Mouse (Mus musculus) layer of hippocampus, postnatal 36 days (tissue): Measurements from ENCODE around the gene Rfc2. TPM values are rescaled to one million over a fixed set of nuclear protein-coding genes. Genes with fewer than 3 reads are reported as not detected.
"Not testable (repeated sequence)": the region's sequence is repeated elsewhere in the genome, so short reads cannot be mapped to it uniquely, and the experiment has no call there.

Source experiments
- DNase-seq, 2 experiments: peaks; one replicate each; pipeline ENCODE4 v3.0.0; 2022
- microRNA-seq, 2 experiments: library from miRNA; unstranded; fragments of <30 nt; microRNA quantifications; one replicate each; pipeline ENCODE4 v1.2.0; 2021
- total RNA-seq, 2 experiments: library from RNA; stranded (reverse); gene quantifications; 2 replicates each; pipeline ENCODE4 v1.2.3; 2021

Rfc2 gene
- total RNA-seq, 2 experiments from 2014 or later: 50.0 to 50.5 TPM

DNA sequence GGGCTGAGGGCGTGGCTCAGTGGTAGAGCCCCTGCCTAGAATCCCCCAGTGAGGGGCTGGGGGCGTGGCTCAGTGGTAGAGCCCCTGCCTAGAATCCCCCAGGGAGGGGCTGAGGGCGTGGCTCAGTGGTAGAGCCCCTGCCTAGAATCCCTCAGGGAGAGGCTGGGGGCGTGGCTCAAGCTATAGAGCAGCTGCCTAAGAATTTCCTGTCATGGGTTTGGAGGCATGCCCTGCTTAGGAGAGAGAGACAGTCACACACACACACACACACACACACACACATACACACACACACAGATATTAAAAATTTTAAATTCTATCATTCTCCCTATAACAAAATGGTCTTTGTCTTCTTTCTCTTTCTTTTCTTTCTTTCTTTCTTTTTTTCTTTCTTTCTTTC lies 67.8 kb downstream of the Rfc2 start:
- not testable (repeated sequence) for DNase-seq

DNA sequence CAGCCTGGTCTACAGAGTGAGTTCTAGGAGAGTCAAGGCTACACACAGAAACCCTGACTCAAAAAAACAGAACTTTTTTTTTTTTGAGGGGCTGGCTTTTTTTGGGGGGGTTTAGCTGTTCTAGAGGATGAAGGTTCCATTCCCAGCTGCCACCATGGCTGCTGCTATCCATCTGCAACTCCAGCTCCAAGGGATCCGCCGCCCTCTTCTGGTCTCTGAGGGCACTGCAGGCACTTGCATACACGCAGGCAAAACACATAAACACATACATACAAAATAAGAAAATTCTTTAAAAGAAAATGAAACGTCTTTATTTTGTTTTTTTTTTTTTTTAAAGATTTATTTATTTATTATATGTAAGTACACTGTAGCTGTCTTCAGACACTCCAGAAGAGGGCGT lies 69.8 kb downstream of the Rfc2 start:
- DNase-seq: no peak

Small RNA genes within 50 kb of the gene (microRNA-seq; reads per million reads assigned to microRNA genes)
- gene Mir7228: 0 reads per million in 2 experiments

Other genes starting within 250 kb of the Rfc2 start
- 10 to 100 TPM; 28.4 to 31.3 TPM for gene Gtf2ird1, start 124.7 kb upstream of the Rfc2 start, total RNA-seq
- 100 to 1,000 TPM in 1 of 2 experiments, 10 to 100 TPM in 1; 96.7 to 105 TPM for gene Clip2, start 28.9 kb upstream of the Rfc2 start, total RNA-seq
- 1 to 10 TPM; 5.1 to 5.2 TPM for gene Syna, start 21.2 kb upstream of the Rfc2 start, total RNA-seq
- gene Lat2, start 33.7 kb downstream of the Rfc2 start, total RNA-seq: 1 to 10 TPM; 3.4 to 3.7 TPM
- gene Eif4h, start 58.1 kb downstream of the Rfc2 start, total RNA-seq: 100 to 1,000 TPM; 304 to 317 TPM
- 10 to 100 TPM; 39.1 to 40.1 TPM for gene Limk1, start 107.2 kb downstream of the Rfc2 start, total RNA-seq
- 10 to 100 TPM in 1 of 2 experiments, 1 to 10 TPM in 1; 8.9 to 11.4 TPM for gene Eln, start 166.0 kb downstream of the Rfc2 start, total RNA-seq